Mouse (Mus musculus) thymus, adult 2 months (tissue): Measurements from ENCODE around the gene Ankrd6. TPM values are rescaled to one million over a fixed set of nuclear protein-coding genes. Genes with fewer than 3 reads are reported as not detected.

Experiments used
- DNase-seq: peaks from one replicate; pipeline ENCODE4 v3.0.0; 2021
- H3K27ac ChIP-seq: fragments of 200-500 bp; 2 replicates; pipeline ENCODE4 v1.5.1; 2012; ENCODE audit warnings: low read length, control low read depth; ENCODE audit not compliant: control insufficient read depth, insufficient read depth
- H3K27me3 ChIP-seq: fragments of 200-500 bp; 2 replicates; pipeline ENCODE4 v1.6.1; 2012; ENCODE audit warnings: mild to moderate bottlenecking, low read length, moderate library complexity, mixed read lengths; ENCODE audit not compliant: control insufficient read depth, insufficient read depth
- H3K36me3 ChIP-seq: fragments of 200-500 bp; 2 replicates; pipeline ENCODE4 v1.6.1; 2012; ENCODE audit warnings: mild to moderate bottlenecking, low read length, moderate library complexity; ENCODE audit not compliant: control insufficient read depth, insufficient read depth
- H3K4me1 ChIP-seq: fragments of 200-500 bp; replicated peaks from 2 replicates; pipeline ENCODE4 v1.6.1; 2012; ENCODE audit warnings: low read length; ENCODE audit not compliant: control insufficient read depth, insufficient read depth
- H3K4me3 ChIP-seq: fragments of 200-500 bp; 2 replicates; pipeline ENCODE4 v1.5.1; 2012; ENCODE audit warnings: mild to moderate bottlenecking, low read length, control low read depth, moderate library complexity; ENCODE audit not compliant: control insufficient read depth, insufficient read depth
- CTCF ChIP-seq: fragments of 200-500 bp; IDR thresholded peaks from 2 replicates; pipeline ENCODE4 v1.5.1; 2012; ENCODE audit warnings: mild to moderate bottlenecking, control low read depth, low read length, moderate library complexity, borderline replicate concordance; ENCODE audit not compliant: control insufficient read depth, poor library complexity, insufficient read depth; ENCODE audit errors: extremely low read depth
- POLR2A ChIP-seq: fragments of 200-500 bp; IDR thresholded peaks from 2 replicates; pipeline ENCODE4 v1.6.1; 2012; ENCODE audit warnings: mild to moderate bottlenecking, low read length, control low read depth, moderate library complexity; ENCODE audit not compliant: control insufficient read depth, poor library complexity, insufficient read depth; ENCODE audit errors: extremely low read depth
- WGBS: fragments of 180-500 bp; shearing (Covaris S2); methylation state at CpG from one replicate; pipeline ENCODE4 v1.1.7; 2018; 5-methylcytosine and 5-hydroxymethylcytosine counted together
- polyA plus RNA-seq: library from polyadenylated mRNA; depleted of rRNA; stranded (reverse); fragments of >200 nt; gene quantifications from 2 replicates; pipeline ENCODE4 v1.2.3, GENCODE M21; 2012

Ankrd6 gene
- polyA plus RNA-seq, 1 experiment, result 12.6 TPM

- Histone ChIP-seq H3K4me3 (peak overlapping the region; percentile 23), H3K27me3 (no peaks in the 10 kb centered on the region; the same call in 1 of the 2 replicates), H3K27ac (no peak overlapping the region), H3K4me1 (peaks cover 9% of the 10 kb centered on the region), H3K36me3 (no peaks in the 10 kb centered on the region)
- WGBS, result 9% methylated on average over 34 of the region's 34 CpGs
- TF ChIP-seq POLR2A (no peak), CTCF (no peak)
- DNase-seq, result no peak
Observed at GRCm38 (mm10) chr4:32951035-32951940, 647 bp upstream of the Ankrd6 start.

GRCm38 (mm10) chr4:32948696-32949095, 1.9 kb downstream of the Ankrd6 start:
- no peak for DNase-seq
- no peaks in the 10 kb centered on the region; the same call in 1 of the 2 replicates for H3K27me3 ChIP-seq
- no peak overlapping the region for H3K27ac ChIP-seq
- H3K4me3 ChIP-seq, result no peak overlapping the region
- 31% methylated on average over 10 of the region's 10 CpGs for WGBS
- TF ChIP-seq POLR2A, result no peak
- TF ChIP-seq CTCF, result no peak
- H3K4me1 ChIP-seq, result peaks cover 9% of the 10 kb centered on the region
- no peaks in the 10 kb centered on the region for H3K36me3 ChIP-seq

- H3K27ac ChIP-seq, result no peak overlapping the region
- no peaks in the 10 kb centered on the region for H3K36me3 ChIP-seq
- TF ChIP-seq CTCF (no peak), POLR2A (no peak)
- peaks cover 9% of the 10 kb centered on the region for H3K4me1 ChIP-seq
- DNase-seq, result no peak
- H3K4me3 ChIP-seq, result no peak overlapping the region
- H3K27me3 ChIP-seq, result no peaks in the 10 kb centered on the region; the same call in 1 of the 2 replicates
- WGBS, result 86% methylated on average over 4 of the region's 4 CpGs
Observed at GRCm38 (mm10) chr4:32947631-32948030, 3.0 kb downstream of the Ankrd6 start.

- H3K4me3 ChIP-seq, result no peak overlapping the region
- H3K27ac ChIP-seq, result no peak overlapping the region
- 90% methylated on average over 4 of the region's 4 CpGs for WGBS
- H3K4me1 ChIP-seq, result no peaks in the 10 kb centered on the region; the same call in 1 of the 2 replicates
- no peaks in the 10 kb centered on the region for H3K36me3 ChIP-seq
- TF ChIP-seq CTCF (no peak), POLR2A (no peak)
- DNase-seq, result no peak
- no peaks in the 10 kb centered on the region for H3K27me3 ChIP-seq
Observed at GRCm38 (mm10) chr4:32940984-32941383, 9.7 kb downstream of the Ankrd6 start.

GRCm38 (mm10) chr4:32939964-32940363, 10.7 kb downstream of the Ankrd6 start:
- WGBS, result 95% methylated on average over 5 of the region's 5 CpGs
- H3K36me3 ChIP-seq, result no peaks in the 10 kb centered on the region
- TF ChIP-seq CTCF (no peak), POLR2A (no peak)
- H3K4me1 ChIP-seq, result no peaks in the 10 kb centered on the region; the same call in 1 of the 2 replicates
- DNase-seq, result no peak
- no peak overlapping the region for H3K4me3 ChIP-seq
- no peaks in the 10 kb centered on the region for H3K27me3 ChIP-seq
- no peak overlapping the region for H3K27ac ChIP-seq

GRCm38 (mm10) chr4:32939521-32939920, 11.1 kb downstream of the Ankrd6 start:
- 85% methylated on average over 4 of the region's 4 CpGs for WGBS
- Histone ChIP-seq H3K4me1 (no peaks in the 10 kb centered on the region; the same call in 1 of the 2 replicates), H3K27ac (no peak overlapping the region), H3K4me3 (no peak overlapping the region), H3K27me3 (no peaks in the 10 kb centered on the region), H3K36me3 (no peaks in the 10 kb centered on the region)
- no peak for DNase-seq
- TF ChIP-seq CTCF (no peak), POLR2A (no peak)
